Comparison of ENCODE assay signal across 11 mouse cellular contexts in genomic region chr17:32877471-32878171, GRCm38 (mm10). TPM values are rescaled to one million over a fixed set of nuclear protein-coding genes. Genes with fewer than 3 reads are reported as not detected.
A peak's percentile ranks its signal among the peaks of the same experiment; 100 is the strongest.
DNase-seq lines count a peak whose midpoint lies in the region; ATAC-seq lines count a peak whose summit lies in the region.
"Had no signal": no experiment of that assay in that cellular context is flagged by ENCODE, and none has a peak within 500 bp of the region (broad histone marks: within the 10 kb centered on the region; RNA-seq: fewer than 3 reads in every experiment).

No protein-coding gene starts in this region.

- H3K27me3 ChIP-seq in liver, embryonic 11.5 days (replicated peaks; ENCODE audit: control insufficient read depth, insufficient read depth, low read length) = peaks cover 8% of the 10 kb centered on the region
- H3K27me3 ChIP-seq in intestine, embryonic 15.5 days (replicated peaks) = no peaks in the 10 kb centered on the region
- H3K27me3 ChIP-seq in stomach, embryonic 14.5 days (ENCODE audit: control insufficient read depth, insufficient read depth, low read length) = no peaks in the 10 kb centered on the region
- H3K27me3 ChIP-seq in forebrain, embryonic 12.5 days = peaks cover 13% of the 10 kb centered on the region
- H3K27me3 ChIP-seq in forebrain, embryonic 14.5 days (replicated peaks; ENCODE audit: control insufficient read depth, insufficient read depth, low read length) = no peaks in the 10 kb centered on the region

- H3K9me3 ChIP-seq in liver, embryonic 11.5 days (ENCODE audit: control insufficient read depth, low read length) = no peaks in the 10 kb centered on the region
- no peaks in the 10 kb centered on the region for H3K9me3 ChIP-seq in intestine, embryonic 15.5 days
- H3K9me3 ChIP-seq in stomach, embryonic 14.5 days (ENCODE audit: control insufficient read depth, low read depth, low read length) = no peaks in the 10 kb centered on the region
- no peaks in the 10 kb centered on the region for H3K9me3 ChIP-seq in forebrain, embryonic 12.5 days
- H3K9me3 ChIP-seq in forebrain, embryonic 14.5 days (replicated peaks; ENCODE audit: control insufficient read depth, low read length) = no peaks in the 10 kb centered on the region

- WGBS in liver, embryonic 11.5 days = 6% methylated on average over 22 of the region's 22 CpGs
- WGBS in intestine, embryonic 15.5 days = 8% methylated on average over 22 of the region's 22 CpGs
- 7% methylated on average over 22 of the region's 22 CpGs for WGBS in stomach, embryonic 14.5 days
- WGBS in forebrain, embryonic 12.5 days = 19% methylated on average over 22 of the region's 22 CpGs
- WGBS in forebrain, embryonic 14.5 days = 14% methylated on average over 22 of the region's 22 CpGs

- H3K4me3 ChIP-seq in liver, embryonic 11.5 days (ENCODE audit: low read depth, low read length) = no peak overlapping the region
- H3K4me3 ChIP-seq in intestine, embryonic 15.5 days (replicated peaks) = peak overlapping the region; percentile 24
- no peak overlapping the region for H3K4me3 ChIP-seq in stomach, embryonic 14.5 days (ENCODE audit: low read depth, low read length)
- H3K4me3 ChIP-seq in forebrain, embryonic 12.5 days (replicated peaks) = no peak overlapping the region
- no peak overlapping the region for H3K4me3 ChIP-seq in forebrain, embryonic 14.5 days (ENCODE audit: low read depth, low read length)
- H3K4me3 ChIP-seq: erythroblast, embryonic 14.5 days had no signal

- H3K36me3 ChIP-seq in liver, embryonic 11.5 days (ENCODE audit: control insufficient read depth, insufficient read depth, low read length) = peaks cover 4% of the 10 kb centered on the region; the same call in 1 of the 2 replicates
- 0 out of 2 replicates have a peak, but pooled peaks cover 4% of the 10 kb centered on the region for H3K36me3 ChIP-seq in intestine, embryonic 15.5 days
- H3K36me3 ChIP-seq in stomach, embryonic 14.5 days (ENCODE audit: control insufficient read depth, insufficient read depth, low read length) = peaks cover 5% of the 10 kb centered on the region; the same call in 1 of the 2 replicates
- peaks cover 26% of the 10 kb centered on the region for H3K36me3 ChIP-seq in forebrain, embryonic 12.5 days (replicated peaks)
- peaks cover 23% of the 10 kb centered on the region for H3K36me3 ChIP-seq in forebrain, embryonic 14.5 days (ENCODE audit: control insufficient read depth, insufficient read depth, low read length)

- H3K27ac ChIP-seq in liver, embryonic 11.5 days (ENCODE audit: low read depth, low read length) = no peak overlapping the region
- peak overlapping the region; percentile 58 for H3K27ac ChIP-seq in intestine, embryonic 15.5 days
- no peak overlapping the region for H3K27ac ChIP-seq in stomach, embryonic 14.5 days (ENCODE audit: low read length)
- H3K27ac ChIP-seq in forebrain, embryonic 12.5 days = no peak overlapping the region
- no peak overlapping the region for H3K27ac ChIP-seq in forebrain, embryonic 14.5 days (ENCODE audit: low read depth, low read length)

- no peaks in the 10 kb centered on the region for H3K4me1 ChIP-seq in liver, embryonic 11.5 days (replicated peaks; ENCODE audit: control insufficient read depth, insufficient read depth, low read length)
- no peaks in the 10 kb centered on the region for H3K4me1 ChIP-seq in intestine, embryonic 15.5 days (replicated peaks)
- H3K4me1 ChIP-seq in stomach, embryonic 14.5 days (ENCODE audit: control insufficient read depth, insufficient read depth, low read length) = no peaks in the 10 kb centered on the region
- no peaks in the 10 kb centered on the region for H3K4me1 ChIP-seq in forebrain, embryonic 12.5 days
- H3K4me1 ChIP-seq in forebrain, embryonic 14.5 days (ENCODE audit: control insufficient read depth, insufficient read depth, low read length) = no peaks in the 10 kb centered on the region

- H3K9ac ChIP-seq in liver, embryonic 11.5 days (ENCODE audit: low read depth, low read length) = no peak overlapping the region
- peak overlapping the region; percentile 40 for H3K9ac ChIP-seq in intestine, embryonic 15.5 days
- H3K9ac ChIP-seq in stomach, embryonic 14.5 days (replicated peaks; ENCODE audit: low read depth, low read length) = no peak overlapping the region
- H3K9ac ChIP-seq in forebrain, embryonic 12.5 days = no peak overlapping the region
- H3K9ac ChIP-seq in forebrain, embryonic 14.5 days (ENCODE audit: low read length) = no peak overlapping the region

- H3K4me2 ChIP-seq in liver, embryonic 11.5 days = peak overlapping the region; percentile 40; the same call in 1 of the 2 replicates
- H3K4me2 ChIP-seq in intestine, embryonic 15.5 days (replicated peaks) = peak overlapping the region; percentile 56
- H3K4me2 ChIP-seq in stomach, embryonic 14.5 days (replicated peaks; ENCODE audit: low read depth, low read length) = peak overlapping the region; percentile 24
- H3K4me2 ChIP-seq in forebrain, embryonic 12.5 days = no peak overlapping the region
- no peak overlapping the region for H3K4me2 ChIP-seq in forebrain, embryonic 14.5 days (ENCODE audit: low read length)

- DNase-seq in embryo, embryonic 10 days (ENCODE audit: low spot score) = peak; percentile 27
- no peak for DNase-seq in embryo, embryonic 11 days
- DNase-seq in liver, embryonic 11.5 days (ENCODE audit: low spot score) = no peak
- DNase-seq in liver = no peak
- DNase-seq in forebrain, embryonic 14.5 days (ENCODE audit: low spot score) = no peak
- DNase-seq: gastrocnemius, postnatal 25 days; kidney, adult 8-10 months had no signal

- no peak for ATAC-seq in liver, embryonic 11.5 days (replicated peaks; ENCODE audit: low FRiP score)
- peak; percentile 92 for ATAC-seq in intestine, embryonic 15.5 days
- peak; percentile 63; the same call in 1 of the 2 replicates for ATAC-seq in stomach, embryonic 14.5 days (ENCODE audit: insufficient number of reproducible peaks, insufficient read depth, low FRiP score, low read depth)
- ATAC-seq in forebrain, embryonic 12.5 days (ENCODE audit: low FRiP score) = no peak
- no peak for ATAC-seq in forebrain, embryonic 14.5 days

RNA-seq across cellular contexts. Expression of gene Zfp870, which starts 13.8 kb away (rescaled TPM):
- 2.6 and 4.8 TPM in 2 replicates for polyA plus RNA-seq in liver, embryonic 11.5 days (2014; fragmentation: Nextera tagmentation; extraction: Ambion mirVana)
- polyA plus RNA-seq in intestine, embryonic 15.5 days (2015; fragmentation: Nextera tagmentation; extraction: Ambion mirVana) = 6.4 and 6.9 TPM in 2 replicates
- polyA plus RNA-seq in stomach, embryonic 14.5 days (2014; fragmentation: Nextera tagmentation; extraction: Ambion mirVana) = 6.0 and 8.7 TPM in 2 replicates
- 7.7 and 10.3 TPM in 2 replicates for polyA plus RNA-seq in forebrain, embryonic 12.5 days (2016; fragmentation: Nextera tagmentation; extraction: Ambion mirVana)
- 8.5 and 10.9 TPM in 2 replicates for polyA plus RNA-seq in forebrain, embryonic 14.5 days (2014; fragmentation: Nextera tagmentation; extraction: Ambion mirVana)

RNA-seq across cellular contexts. Expression of gene Cyp4f14, which starts 39.5 kb away (rescaled TPM):
- polyA plus RNA-seq in liver, embryonic 11.5 days (2014; fragmentation: Nextera tagmentation; extraction: Ambion mirVana) = not detected in 2 replicates
- polyA plus RNA-seq in intestine, embryonic 15.5 days (2015; fragmentation: Nextera tagmentation; extraction: Ambion mirVana) = 2.7 and 2.9 TPM in 2 replicates
- not detected in 2 replicates for polyA plus RNA-seq in stomach, embryonic 14.5 days (2014; fragmentation: Nextera tagmentation; extraction: Ambion mirVana)
- not detected in 2 replicates for polyA plus RNA-seq in forebrain, embryonic 12.5 days (2016; fragmentation: Nextera tagmentation; extraction: Ambion mirVana)
- polyA plus RNA-seq in forebrain, embryonic 14.5 days (2014; fragmentation: Nextera tagmentation; extraction: Ambion mirVana) = 0.10 TPM in 1 of 2 replicates, not detected in the other
- polyA plus RNA-seq: erythroblast, embryonic 14.5 days had no signal

RNA-seq across cellular contexts. Expression of gene Zfp799, which starts 47.6 kb away (rescaled TPM):
- polyA plus RNA-seq in liver, embryonic 11.5 days (2014; fragmentation: Nextera tagmentation; extraction: Ambion mirVana) = 6.0 and 6.7 TPM in 2 replicates
- 9.9 and 10.5 TPM in 2 replicates for polyA plus RNA-seq in intestine, embryonic 15.5 days (2015; fragmentation: Nextera tagmentation; extraction: Ambion mirVana)
- 20.6 and 21.4 TPM in 2 replicates for polyA plus RNA-seq in stomach, embryonic 14.5 days (2014; fragmentation: Nextera tagmentation; extraction: Ambion mirVana)
- 17.9 and 18.3 TPM in 2 replicates for polyA plus RNA-seq in forebrain, embryonic 12.5 days (2016; fragmentation: Nextera tagmentation; extraction: Ambion mirVana)
- 20.7 and 25.7 TPM in 2 replicates for polyA plus RNA-seq in forebrain, embryonic 14.5 days (2014; fragmentation: Nextera tagmentation; extraction: Ambion mirVana)
- polyA plus RNA-seq: erythroblast, embryonic 14.5 days had no signal

Comparison
In these comparisons a context has a peak if more than half of its experiments do, and no peak if none do; other contexts are left out.
1. ATAC-seq: peak in intestine, embryonic 15.5 days (single experiment) and stomach, embryonic 14.5 days (single experiment); none in liver, embryonic 11.5 days (single experiment), forebrain, embryonic 12.5 days (single experiment) and forebrain, embryonic 14.5 days (single experiment).
2. H3K4me2 ChIP-seq: peak in liver, embryonic 11.5 days (single experiment), intestine, embryonic 15.5 days (single experiment) and stomach, embryonic 14.5 days (single experiment); none in forebrain, embryonic 12.5 days (single experiment) and forebrain, embryonic 14.5 days (single experiment).